Mouse (Mus musculus) liver, embryonic 14 days (tissue): Measurements from ENCODE around the gene Pigz. TPM values are rescaled to one million over a fixed set of nuclear protein-coding genes. Genes with fewer than 3 reads are reported as not detected.

Experiments
- polyA plus RNA-seq: library from polyadenylated mRNA; depleted of rRNA; stranded (reverse); fragments of >200 nt; gene quantifications from 2 replicates; pipeline ENCODE4 v1.2.3, GENCODE M21; 2012; rRNA removed

The Pigz gene
- 0.08 and 0.15 TPM in 2 replicates for polyA plus RNA-seq

GRCm38 (mm10) chr16:31933751-31934549 lies at the start of gene Pigz:
TSS of gene Pigz (plus strand) at chr16:31933851.

DNA sequence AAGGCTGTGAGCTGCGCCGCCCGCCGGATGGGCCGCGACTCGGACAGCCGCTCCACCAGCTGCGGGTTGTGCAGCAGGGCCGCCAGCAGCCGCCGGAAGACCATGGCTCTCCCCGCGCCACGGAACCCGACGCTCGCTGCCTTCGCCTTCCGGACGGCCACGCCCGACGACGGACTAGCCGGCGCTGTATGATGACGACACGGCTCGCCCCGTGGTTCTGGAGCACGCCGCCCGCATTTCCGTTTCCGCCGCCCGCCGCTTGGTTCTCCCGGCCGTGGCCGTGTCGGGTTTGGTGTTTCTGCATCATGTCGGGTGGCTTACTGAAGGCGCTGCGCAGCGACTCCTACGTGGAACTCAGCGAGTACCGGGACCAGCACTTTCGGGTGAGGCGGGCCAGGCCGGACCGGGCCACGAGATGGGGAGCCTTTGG lies 14.7 kb downstream of the Pigz start, which contains the start of the genes 0610012G03Rik and Ncbp2:
Gene 0610012G03Rik (minus strand): TSS at position 150 of the 430 bp plus-strand sequence.
Gene Ncbp2 (plus strand): TSS at position 169 of the 430 bp plus-strand sequence.

Other genes starting within 250 kb of the Pigz start
- 0.03 and 0.08 TPM in 2 replicates for gene Meltf, start 55.0 kb upstream of the Pigz start, polyA plus RNA-seq
- 18.6 and 18.8 TPM in 2 replicates for gene 0610012G03Rik, start 14.6 kb downstream of the Pigz start, polyA plus RNA-seq
- gene Ncbp2, start 14.7 kb downstream of the Pigz start, polyA plus RNA-seq, result 25.9 and 27.6 TPM in 2 replicates
- 4.5 and 5.6 TPM in 2 replicates for gene Senp5, start 69.4 kb downstream of the Pigz start, polyA plus RNA-seq
- gene Pak2, start 145.5 kb downstream of the Pigz start, polyA plus RNA-seq, result 6.7 and 8.3 TPM in 2 replicates
- 13.0 and 14.9 TPM in 2 replicates for gene Pigx, start 165.9 kb downstream of the Pigz start, polyA plus RNA-seq
- 2.6 and 2.7 TPM in 2 replicates for gene Cep19, start 165.9 kb downstream of the Pigz start, polyA plus RNA-seq
- gene Nrros, start 231.7 kb downstream of the Pigz start, polyA plus RNA-seq, result 9.5 and 13.9 TPM in 2 replicates
- 0.89 and 1.1 TPM in 2 replicates for gene Bex6, start 246.0 kb downstream of the Pigz start, polyA plus RNA-seq